Mouse (Mus musculus): ENCODE data around the gene Slc1a2.

GRCm38 (mm10) chr2:102757241-102757860, 98.9 kb downstream of the Slc1a2 start:
- TF ChIP-seq POLR2A (IDR thresholded peaks at IDR 0.05; ENCODE audit: low read depth, low read length), result no peak
- TF ChIP-seq ZC3H11A (IDR thresholded peaks at IDR 0.05; ENCODE audit: low read depth, low read length), result no peak
- no peak for TF ChIP-seq GABPA (IDR thresholded peaks at IDR 0.05; ENCODE audit: insufficient replicate concordance, low read depth, low read length)
- no peak for TF ChIP-seq CHD2 (IDR thresholded peaks at IDR 0.05; ENCODE audit: low read length)
- TF ChIP-seq E2F4 (IDR thresholded peaks at IDR 0.05; ENCODE audit: insufficient replicate concordance, low read depth, low read length), result no peak
- TF ChIP-seq RAD21 (IDR thresholded peaks at IDR 0.05; ENCODE audit: low read depth, low read length), result no peak
- TF ChIP-seq CTCF (conservative IDR thresholded peaks at IDR 0.05 in 1 of 2, IDR thresholded peaks at IDR 0.05 in 1 of 2; ENCODE audit: low read depth in 2 of 2, low read length in 2 of 2), result no peak
- no peak for TF ChIP-seq ZNF384 (IDR thresholded peaks at IDR 0.05; ENCODE audit: low read depth, low read length)
- no peak for TF ChIP-seq RCOR1 (conservative IDR thresholded peaks at IDR 0.05; ENCODE audit: low read depth, low read length)
- TF ChIP-seq USF2 (conservative IDR thresholded peaks at IDR 0.05; ENCODE audit: low read depth, low read length), result no peak
